Comparison of ENCODE assay signal across 8 mouse cellular contexts in genomic region chr15:103182166-103182790, GRCm38 (mm10). TPM values are rescaled to one million over a fixed set of nuclear protein-coding genes. Genes with fewer than 3 reads are reported as not detected.
DNase-seq lines count a peak whose midpoint lies in the region; ATAC-seq lines count a peak whose summit lies in the region.

No protein-coding gene starts in this region.

- peaks cover 30% of the 10 kb centered on the region for H3K4me1 ChIP-seq in intestine, embryonic 14.5 days (replicated peaks; ENCODE audit: control insufficient read depth, insufficient read depth, low read length)
- peaks cover 28% of the 10 kb centered on the region for H3K4me1 ChIP-seq in limb, embryonic 11.5 days (ENCODE audit: control insufficient read depth, insufficient read depth, low read length)
- peaks cover 21% of the 10 kb centered on the region for H3K4me1 ChIP-seq in midbrain, embryonic 12.5 days

- no peaks in the 10 kb centered on the region for H3K9me3 ChIP-seq in intestine, embryonic 14.5 days (ENCODE audit: control insufficient read depth, low read length)
- H3K9me3 ChIP-seq in limb, embryonic 11.5 days (ENCODE audit: control insufficient read depth, low read length): no peaks in the 10 kb centered on the region; the same call in 1 of the 2 replicates
- H3K9me3 ChIP-seq in midbrain, embryonic 12.5 days: no peaks in the 10 kb centered on the region

- H3K4me2 ChIP-seq in intestine, embryonic 14.5 days (ENCODE audit: low read length): peak overlapping the region; percentile 55
- H3K4me2 ChIP-seq in limb, embryonic 11.5 days (ENCODE audit: low read depth, severe bottlenecking): peak overlapping the region; percentile 36
- peak overlapping the region; percentile 45 for H3K4me2 ChIP-seq in midbrain, embryonic 12.5 days (replicated peaks)

- peak; percentile 83 for DNase-seq in layer of hippocampus, adult 11-12 months (ENCODE audit: low spot score)
- no peak for DNase-seq in layer of hippocampus, adult 9-10 months (ENCODE audit: low spot score)
- DNase-seq in embryo, embryonic 10.5 days (ENCODE audit: low spot score): peak; percentile 82
- DNase-seq in gastrocnemius, postnatal 36 days: peak; percentile 72 to 74
- DNase-seq in intestine, embryonic 14.5 days (ENCODE audit: low spot score): peak; percentile 92
- peak; percentile 93 for DNase-seq in limb, embryonic 11.5 days (ENCODE audit: low spot score)
- DNase-seq in spleen, adult 18-20 months: peak; percentile 64 to 86

- peaks cover 37% of the 10 kb centered on the region for H3K27me3 ChIP-seq in intestine, embryonic 14.5 days (replicated peaks; ENCODE audit: control insufficient read depth, insufficient read depth, low read length)
- 0 out of 2 replicates have a peak, but pooled peaks cover 5% of the 10 kb centered on the region for H3K27me3 ChIP-seq in limb, embryonic 11.5 days (ENCODE audit: control insufficient read depth, insufficient read depth, low read length)
- H3K27me3 ChIP-seq in midbrain, embryonic 12.5 days: peaks cover 76% of the 10 kb centered on the region

- peak; percentile 36 for ATAC-seq in intestine, embryonic 14.5 days (replicated peaks; ENCODE audit: low FRiP score, low TSS enrichment, low read depth)
- ATAC-seq in limb, embryonic 11.5 days (ENCODE audit: insufficient number of reproducible peaks, low FRiP score, low TSS enrichment, low read depth): peak; percentile 28; the same call in 1 of the 2 replicates
- 0 out of 2 replicates have a peak, but pooled peaks have one; percentile 32 for ATAC-seq in midbrain, embryonic 12.5 days (ENCODE audit: low FRiP score, low read depth)

- H3K27ac ChIP-seq in intestine, embryonic 14.5 days (ENCODE audit: low read depth): no peak overlapping the region
- H3K27ac ChIP-seq in limb, embryonic 11.5 days (replicated peaks; ENCODE audit: low read depth, low read length): no peak overlapping the region
- no peak overlapping the region for H3K27ac ChIP-seq in midbrain, embryonic 12.5 days (replicated peaks)

- intact Hi-C loops in gastrocnemius, postnatal 36 days (cut with DNase I): loop anchor here (2.0 to 5.0 kb wide), 2 partner anchors 123 to 215 kb away; partner anchors contain the start of genes Hoxc10 and Hoxc5

- H3K36me3 ChIP-seq in intestine, embryonic 14.5 days (ENCODE audit: control insufficient read depth, insufficient read depth, low read length): no peaks in the 10 kb centered on the region
- H3K36me3 ChIP-seq in limb, embryonic 11.5 days (ENCODE audit: control insufficient read depth, insufficient read depth, low read length): no peaks in the 10 kb centered on the region
- no peaks in the 10 kb centered on the region for H3K36me3 ChIP-seq in midbrain, embryonic 12.5 days

- 1% methylated on average over 36 of the region's 48 CpGs for WGBS in intestine, embryonic 14.5 days
- WGBS in limb, embryonic 11.5 days: under 1% methylated on average over 41 of the region's 48 CpGs
- WGBS in midbrain, embryonic 12.5 days: 3% methylated on average over 42 of the region's 48 CpGs

- H3K4me3 ChIP-seq in intestine, embryonic 14.5 days (ENCODE audit: low read depth, low read length): peak overlapping the region; percentile 25
- H3K4me3 ChIP-seq in limb, embryonic 11.5 days (ENCODE audit: low read depth, low read length): peak overlapping the region; percentile 14; the same call in 1 of the 2 replicates
- H3K4me3 ChIP-seq in midbrain, embryonic 12.5 days: peak overlapping the region; percentile 22

- H3K9ac ChIP-seq in intestine, embryonic 14.5 days (ENCODE audit: low read length): no peak overlapping the region
- 0 out of 2 replicates have a peak overlapping the region, but pooled peaks have one; percentile 7 for H3K9ac ChIP-seq in limb, embryonic 11.5 days (ENCODE audit: low read length)
- H3K9ac ChIP-seq in midbrain, embryonic 12.5 days (replicated peaks): no peak overlapping the region

RNA-seq across cellular contexts. Expression of gene Smug1, which starts 15.4 kb away (rescaled TPM):
- 10 to 100 TPM in 1 of 2 experiments, 1 to 10 TPM in 1; 9.9 to 11.3 TPM for total RNA-seq in gastrocnemius, postnatal 36 days (2021)
- polyA plus RNA-seq in intestine, embryonic 14.5 days (2014; fragmentation: Nextera tagmentation; extraction: Ambion mirVana): 21.8 and 23.5 TPM in 2 replicates
- polyA plus RNA-seq in limb, embryonic 11.5 days (2014; fragmentation: Nextera tagmentation; extraction: Ambion mirVana): 14.4 and 14.7 TPM in 2 replicates
- polyA plus RNA-seq in midbrain, embryonic 12.5 days (2016; fragmentation: Nextera tagmentation; extraction: Ambion mirVana): 27.5 and 28.9 TPM in 2 replicates

RNA-seq across cellular contexts. Expression of gene Cbx5, which starts 57.3 kb away (rescaled TPM):
- 10 to 100 TPM; 26.4 to 26.6 TPM for total RNA-seq in gastrocnemius, postnatal 36 days (2021)
- 118 and 123 TPM in 2 replicates for polyA plus RNA-seq in intestine, embryonic 14.5 days (2014; fragmentation: Nextera tagmentation; extraction: Ambion mirVana)
- polyA plus RNA-seq in limb, embryonic 11.5 days (2014; fragmentation: Nextera tagmentation; extraction: Ambion mirVana): 210 and 225 TPM in 2 replicates
- 203 and 216 TPM in 2 replicates for polyA plus RNA-seq in midbrain, embryonic 12.5 days (2016; fragmentation: Nextera tagmentation; extraction: Ambion mirVana)

RNA-seq across cellular contexts. Expression of gene Hnrnpa1, which starts 58.0 kb away (rescaled TPM):
- 100 to 1,000 TPM in 1 of 2 experiments, 10 to 100 TPM in 1; 80.3 to 101 TPM for total RNA-seq in gastrocnemius, postnatal 36 days (2021)
- polyA plus RNA-seq in intestine, embryonic 14.5 days (2014; fragmentation: Nextera tagmentation; extraction: Ambion mirVana): 837 and 906 TPM in 2 replicates
- polyA plus RNA-seq in limb, embryonic 11.5 days (2014; fragmentation: Nextera tagmentation; extraction: Ambion mirVana): 1,585 and 1,592 TPM in 2 replicates
- polyA plus RNA-seq in midbrain, embryonic 12.5 days (2016; fragmentation: Nextera tagmentation; extraction: Ambion mirVana): 1,196 and 1,287 TPM in 2 replicates
